Mouse (Mus musculus) neural tube, embryonic 15.5 days (tissue): Measurements from ENCODE around the gene Senp3. TPM values are rescaled to one million over a fixed set of nuclear protein-coding genes. Genes with fewer than 3 reads are reported as not detected.
A peak's percentile ranks its signal among the peaks of the same experiment; 100 is the strongest.

Experiments
- ATAC-seq: fragments of 200-750 bp; cut with Nextera tagmentation; 2 replicates; pipeline ENCODE4 v1.8.0; 2017; ENCODE audit warnings: mild to moderate bottlenecking, moderate TSS enrichment, moderate library complexity; ENCODE audit not compliant: low FRiP score
- H3K27ac ChIP-seq: fragments of 300-500 bp; sonication (generic); replicated peaks from 2 replicates; pipeline ENCODE4 v1.5.1; 2015; ENCODE audit warnings: mild to moderate bottlenecking, inconsistent platforms
- H3K27me3 ChIP-seq: fragments of 300-500 bp; sonication (generic); replicated peaks from 2 replicates; pipeline ENCODE4 v1.6.1; 2015; ENCODE audit warnings: inconsistent platforms
- H3K36me3 ChIP-seq: fragments of 300-500 bp; sonication (generic); 2 replicates; pipeline ENCODE4 v1.6.1; 2015; ENCODE audit warnings: inconsistent platforms
- H3K4me1 ChIP-seq: fragments of 300-500 bp; sonication (generic); 2 replicates; pipeline ENCODE4 v1.6.1; 2015; ENCODE audit warnings: inconsistent platforms
- H3K4me2 ChIP-seq: fragments of 300-500 bp; sonication (generic); 2 replicates; pipeline ENCODE4 v1.6.1; 2015; ENCODE audit warnings: inconsistent platforms, mild to moderate bottlenecking, moderate library complexity
- H3K4me3 ChIP-seq: fragments of 300-500 bp; sonication (generic); replicated peaks from 2 replicates; pipeline ENCODE4 v1.5.1; 2015; ENCODE audit warnings: mild to moderate bottlenecking, inconsistent platforms
- H3K9ac ChIP-seq: fragments of 300-500 bp; sonication (generic); replicated peaks from 2 replicates; pipeline ENCODE4 v1.6.1; 2015; ENCODE audit warnings: mild to moderate bottlenecking, inconsistent platforms
- H3K9me3 ChIP-seq: fragments of 300-500 bp; sonication (generic); replicated peaks from 2 replicates; pipeline ENCODE4 v1.6.1; 2016; ENCODE audit warnings: inconsistent platforms
- WGBS: fragments of 180-500 bp; shearing (Covaris S2); methylation state at CpG from one replicate; pipeline ENCODE4 v1.1.7; 2015; ENCODE audit warnings: mixed read lengths; 5-methylcytosine and 5-hydroxymethylcytosine counted together
- polyA plus RNA-seq: library from polyadenylated mRNA; unstranded; fragments of >200 nt; fragmentation: Nextera tagmentation; extraction: Ambion mirVana; gene quantifications from 2 replicates; pipeline ENCODE4 v1.2.1, GENCODE M21; 2015

Senp3 gene
- polyA plus RNA-seq, 1 experiment from 2014 or later = 109 TPM

GRCm38 (mm10) chr11:69686377-69686776 is 4.5 kb upstream of the Senp3 start:
- no peaks in the 10 kb centered on the region for H3K9me3 ChIP-seq
- 26% methylated on average over 4 of the region's 4 CpGs for WGBS
- H3K4me3 ChIP-seq = no peak overlapping the region
- H3K4me2 ChIP-seq = no peak overlapping the region; the same call in 1 of the 2 replicates
- H3K9ac ChIP-seq = no peak overlapping the region
- H3K27me3 ChIP-seq = no peaks in the 10 kb centered on the region; the same call in 1 of the 2 replicates
- no peaks in the 10 kb centered on the region for H3K36me3 ChIP-seq
- ATAC-seq = no peak
- H3K27ac ChIP-seq = peak overlapping the region; percentile 67; the same call in 1 of the 2 replicates
- peaks cover 36% of the 10 kb centered on the region for H3K4me1 ChIP-seq

DNA sequence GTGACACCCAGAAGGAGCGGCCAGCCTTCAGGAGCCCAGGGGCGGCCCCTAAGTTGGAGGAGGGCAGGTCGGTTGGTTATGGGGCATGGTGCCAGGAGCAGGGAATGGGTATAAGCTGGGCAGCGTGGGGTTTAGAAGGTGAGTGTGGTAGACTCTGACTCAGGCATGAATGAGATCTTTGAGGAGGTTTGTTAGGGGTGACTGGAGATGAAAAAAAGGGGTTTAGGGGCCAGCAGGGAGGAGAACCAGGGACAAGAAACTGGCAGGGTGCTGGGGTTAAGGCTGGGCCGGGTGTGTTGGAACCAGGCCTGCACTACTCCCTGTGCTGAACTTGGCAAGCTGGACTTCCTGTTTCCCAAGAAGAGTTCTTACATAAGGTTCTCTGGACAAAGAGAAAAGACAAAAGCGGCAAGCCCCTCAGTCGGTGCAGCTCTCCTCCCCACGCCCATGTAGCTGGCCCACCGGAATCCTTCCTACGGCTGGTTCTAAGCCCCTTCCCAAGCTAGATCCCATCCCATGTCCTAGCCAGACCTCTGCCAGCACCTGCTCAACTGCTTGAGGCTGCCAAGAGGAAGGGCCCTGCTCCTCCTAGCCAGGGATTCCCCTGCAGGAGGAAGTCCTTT is 3.8 kb upstream of the Senp3 start, which contains the start of gene Tnfsf13:
TSS of gene Tnfsf13 (minus strand) at position 259 of the 623 bp plus-strand sequence.
- H3K27me3 ChIP-seq = no peaks in the 10 kb centered on the region; the same call in 1 of the 2 replicates
- 62% methylated on average over 10 of the region's 10 CpGs for WGBS

DNA sequence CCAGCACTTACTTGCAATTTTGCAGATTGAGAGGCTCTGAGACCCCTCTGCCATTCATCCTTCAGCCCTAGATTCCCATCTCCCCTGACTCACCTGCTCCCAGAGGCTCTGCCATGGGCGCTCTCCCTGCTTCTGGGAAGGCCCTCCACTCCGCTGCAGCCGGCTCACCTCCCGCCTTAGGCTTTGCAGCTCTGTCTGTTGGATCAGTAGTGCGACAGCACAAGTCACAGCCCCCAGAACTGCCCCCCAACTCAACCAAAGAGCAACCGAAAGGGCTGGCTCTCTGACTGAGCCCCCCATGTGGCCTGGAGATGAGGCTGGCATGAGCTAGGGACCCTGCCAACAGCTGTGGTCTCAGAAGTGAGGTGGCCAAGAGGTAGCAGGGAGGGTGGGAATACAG is 3.1 kb upstream of the Senp3 start:
- no peak for ATAC-seq
- Histone ChIP-seq H3K27me3 (no peaks in the 10 kb centered on the region; the same call in 1 of the 2 replicates), H3K36me3 (0 out of 2 replicates have a peak, but pooled peaks cover 4% of the 10 kb centered on the region), H3K27ac (no peak overlapping the region), H3K4me2 (no peak overlapping the region), H3K9me3 (no peaks in the 10 kb centered on the region), H3K4me3 (no peak overlapping the region), H3K4me1 (peaks cover 49% of the 10 kb centered on the region), H3K9ac (no peak overlapping the region)
- WGBS = 75% methylated on average over 6 of the region's 6 CpGs

More for the DNA sequence above, 3.8 kb upstream of the Senp3 start, which contains the start of gene Tnfsf13:
- no peaks in the 10 kb centered on the region for H3K9me3 ChIP-seq
- peak within 1 kb of the TSS; percentile 67 for H3K27ac ChIP-seq
- H3K4me3 ChIP-seq = no peak within 1 kb of the TSS
- ATAC-seq = no peak
- no peak within 1 kb of the TSS; the same call in 1 of the 2 replicates for H3K4me2 ChIP-seq
- no peaks in the 10 kb centered on the region for H3K36me3 ChIP-seq
- peak within 1 kb of the TSS; percentile 20; the same call in 1 of the 2 replicates for H3K9ac ChIP-seq
- H3K4me1 ChIP-seq = peaks cover 42% of the 10 kb centered on the region

- no peak overlapping the region for H3K9ac ChIP-seq
Measured at GRCm38 (mm10) chr11:69684128-69684745, 2.4 kb upstream of the Senp3 start.

DNA sequence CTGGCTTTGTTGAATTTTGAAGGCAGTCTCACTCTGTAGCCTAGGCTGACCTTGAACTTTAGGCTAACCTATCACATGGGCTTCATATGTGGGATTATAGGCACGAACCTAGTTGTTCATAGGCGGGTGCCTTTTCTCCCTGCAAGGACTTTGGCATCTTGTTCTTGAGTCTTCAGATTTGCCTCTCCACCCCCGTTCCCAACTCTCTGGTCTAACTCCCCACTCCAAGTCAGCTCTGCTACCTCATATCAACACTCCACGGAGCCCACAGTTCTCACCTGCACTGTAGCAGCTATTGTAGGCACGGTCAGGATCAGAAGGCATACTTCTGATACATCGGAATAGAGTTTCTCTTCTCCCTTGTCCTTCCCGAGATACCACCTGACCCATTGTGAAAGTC is 1.7 kb upstream of the Senp3 start:
- Histone ChIP-seq H3K9ac (0 out of 2 replicates have a peak overlapping the region, but pooled peaks have one; percentile 59), H3K4me1 (peaks cover 62% of the 10 kb centered on the region), H3K4me3 (no peak overlapping the region), H3K9me3 (no peaks in the 10 kb centered on the region), H3K4me2 (peak overlapping the region; percentile 93), H3K27me3 (no peaks in the 10 kb centered on the region; the same call in 1 of the 2 replicates), H3K36me3 (peaks cover 15% of the 10 kb centered on the region), H3K27ac (peak overlapping the region; percentile 95)
- WGBS = 81% methylated on average over 7 of the region's 7 CpGs
- ATAC-seq = no peak

More at GRCm38 (mm10) chr11:69684128-69684745, 2.4 kb upstream of the Senp3 start:
- Histone ChIP-seq H3K27ac (no peak overlapping the region), H3K9me3 (no peaks in the 10 kb centered on the region), H3K36me3 (peaks cover 9% of the 10 kb centered on the region), H3K4me2 (no peak overlapping the region), H3K4me1 (peaks cover 55% of the 10 kb centered on the region), H3K4me3 (no peak overlapping the region), H3K27me3 (no peaks in the 10 kb centered on the region; the same call in 1 of the 2 replicates)
- no peak for ATAC-seq
- 88% methylated on average over 12 of the region's 12 CpGs for WGBS

GRCm38 (mm10) chr11:69682840-69683533 is 1.1 kb upstream of the Senp3 start:
- peak overlapping the region; percentile 59 for H3K9ac ChIP-seq
- peak overlapping the region; percentile 73 for H3K4me3 ChIP-seq
- 14% methylated on average over 12 of the region's 12 CpGs for WGBS
- peak; percentile 62 for ATAC-seq
- H3K27me3 ChIP-seq = no peaks in the 10 kb centered on the region; the same call in 1 of the 2 replicates
- peaks cover 63% of the 10 kb centered on the region for H3K4me1 ChIP-seq
- no peaks in the 10 kb centered on the region for H3K9me3 ChIP-seq
- peak overlapping the region; percentile 93 for H3K4me2 ChIP-seq
- H3K27ac ChIP-seq = peak overlapping the region; percentile 95
- peaks cover 20% of the 10 kb centered on the region for H3K36me3 ChIP-seq

DNA sequence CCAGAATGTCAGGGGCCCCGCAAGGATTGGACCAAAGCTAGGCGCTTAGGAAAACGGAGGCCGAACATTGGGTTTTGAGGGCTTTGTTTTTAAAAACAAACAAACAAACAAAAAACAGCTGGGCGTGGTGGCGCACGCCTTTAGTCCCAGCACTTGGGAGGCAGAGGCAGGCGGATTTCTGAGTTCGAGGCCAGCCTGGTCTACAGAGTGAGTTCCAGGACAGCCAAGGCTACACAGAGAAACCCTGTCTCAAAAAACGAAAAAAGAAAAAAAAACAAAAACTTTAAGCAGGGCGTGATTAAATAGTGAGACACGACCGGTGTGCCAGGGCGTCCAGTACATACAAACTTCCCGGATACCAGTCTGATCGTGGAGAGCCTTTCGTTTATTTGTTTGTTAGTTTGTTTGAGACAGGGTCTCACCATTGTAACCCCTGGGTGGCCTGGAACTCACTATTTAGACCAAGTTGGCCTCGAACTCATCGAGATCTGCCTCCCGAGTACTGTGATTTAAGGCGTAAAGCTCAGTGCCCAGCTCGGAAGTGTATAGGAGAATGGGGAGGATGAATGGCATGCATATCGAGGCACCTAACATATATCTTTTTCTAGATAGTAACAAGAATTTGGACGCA is 440 bp upstream of the Senp3 start:
- no peaks in the 10 kb centered on the region; the same call in 1 of the 2 replicates for H3K27me3 ChIP-seq
- peak overlapping the region; percentile 73 for H3K4me3 ChIP-seq
- ATAC-seq = 0 out of 2 replicates have a peak, but pooled peaks have one; percentile 1
- no peaks in the 10 kb centered on the region for H3K9me3 ChIP-seq
- WGBS = 26% methylated on average over 24 of the region's 24 CpGs
- peak overlapping the region; percentile 93 for H3K4me2 ChIP-seq
- H3K4me1 ChIP-seq = peaks cover 63% of the 10 kb centered on the region
- H3K27ac ChIP-seq = peak overlapping the region; percentile 95
- peak overlapping the region; percentile 59 for H3K9ac ChIP-seq
- H3K36me3 ChIP-seq = peaks cover 25% of the 10 kb centered on the region

DNA sequence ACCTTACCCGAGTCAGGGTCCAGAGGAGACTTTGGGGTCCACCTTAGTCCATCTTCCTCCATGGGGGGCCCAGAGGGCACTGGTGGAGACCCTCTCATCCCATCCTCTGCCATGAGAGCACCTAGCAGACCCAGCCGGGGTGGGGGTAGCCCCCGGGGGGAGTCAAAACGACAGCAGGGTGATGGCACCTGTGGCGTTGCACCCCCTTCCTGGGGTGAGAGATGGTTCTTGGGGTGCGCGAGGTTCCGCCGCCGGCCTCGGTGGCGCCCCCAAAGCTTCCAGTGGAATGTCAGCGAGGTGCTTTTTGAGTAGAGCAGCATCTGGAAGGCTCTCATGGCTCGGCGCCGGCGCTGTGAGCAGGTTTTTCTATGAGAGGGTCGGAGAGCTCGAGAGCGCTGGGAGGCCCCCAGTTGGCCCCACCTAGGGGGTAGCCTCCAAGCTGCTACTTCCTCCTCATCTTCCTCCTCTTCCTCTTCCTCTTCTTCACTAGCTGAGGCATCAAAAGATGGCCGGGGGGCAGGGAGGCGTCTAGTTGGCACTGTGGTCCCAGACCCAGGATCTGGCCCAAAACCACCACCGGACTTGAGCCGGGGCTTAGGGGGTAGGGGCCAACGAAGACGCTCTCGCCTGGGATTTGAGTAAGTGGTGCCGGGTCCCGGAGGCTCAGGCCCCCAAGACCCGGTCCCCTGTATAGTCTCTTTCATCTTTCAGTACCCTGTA is 1.6 kb downstream of the Senp3 start:
- Histone ChIP-seq H3K9ac (peak overlapping the region; percentile 59; the same call in 1 of the 2 replicates), H3K4me3 (peak overlapping the region; percentile 73), H3K27ac (no peak overlapping the region), H3K9me3 (no peaks in the 10 kb centered on the region), H3K27me3 (no peaks in the 10 kb centered on the region; the same call in 1 of the 2 replicates), H3K4me1 (peaks cover 47% of the 10 kb centered on the region), H3K36me3 (peaks cover 45% of the 10 kb centered on the region), H3K4me2 (peak overlapping the region; percentile 93)
- WGBS = 92% methylated on average over 30 of the region's 30 CpGs
- ATAC-seq = no peak

DNA sequence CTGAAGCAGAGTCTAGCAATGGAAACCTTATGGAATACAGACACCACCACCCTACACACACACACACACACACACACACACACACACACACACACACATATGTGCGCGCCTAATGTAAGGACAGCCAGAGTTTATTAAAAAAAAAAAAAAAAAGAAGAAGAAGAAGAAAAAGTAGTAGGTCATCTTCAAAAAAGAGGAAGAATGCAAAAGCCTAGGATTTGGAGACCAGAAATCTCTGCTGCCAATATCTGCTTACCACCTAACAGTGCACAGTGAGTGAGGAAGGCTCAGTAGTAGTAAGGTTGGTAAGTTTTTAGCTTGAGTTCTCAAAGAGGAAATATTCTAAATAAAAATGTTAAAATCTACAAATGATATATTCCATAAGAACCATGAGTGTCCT is 2.7 kb downstream of the Senp3 start:
- no peak overlapping the region for H3K4me3 ChIP-seq
- 100% methylated on average over 1 of the region's 2 CpGs for WGBS
- ATAC-seq = no peak
- no peaks in the 10 kb centered on the region for H3K27me3 ChIP-seq
- no peak overlapping the region for H3K9ac ChIP-seq
- no peaks in the 10 kb centered on the region for H3K9me3 ChIP-seq
- H3K4me1 ChIP-seq = peaks cover 47% of the 10 kb centered on the region
- no peak overlapping the region; the same call in 1 of the 2 replicates for H3K4me2 ChIP-seq
- H3K27ac ChIP-seq = no peak overlapping the region
- peaks cover 56% of the 10 kb centered on the region for H3K36me3 ChIP-seq

- Histone ChIP-seq H3K9ac (peak within 1 kb of the TSS; percentile 100), H3K4me2 (peak within 1 kb of the TSS; percentile 95), H3K27ac (peak within 1 kb of the TSS; percentile 97), H3K9me3 (no peaks in the 10 kb centered on the region), H3K4me3 (peak within 1 kb of the TSS; percentile 99), H3K4me1 (peaks cover 34% of the 10 kb centered on the region), H3K36me3 (peaks cover 64% of the 10 kb centered on the region), H3K27me3 (no peaks in the 10 kb centered on the region)
- ATAC-seq = peak; percentile 96
- under 1% methylated on average over 36 of the region's 36 CpGs for WGBS
Measured at GRCm38 (mm10) chr11:69672211-69672706, 9.6 kb downstream of the Senp3 start, which contains the start of gene Eif4a1. Gene Eif4a1 (minus strand): TSS chr11:69672423.
